Mouse (Mus musculus): ENCODE results near the gene Sult6b2. TPM values are rescaled to one million over a fixed set of nuclear protein-coding genes. Genes with fewer than 3 reads are reported as not detected.

The Sult6b2 gene
- polyA plus RNA-seq, 1 experiment from 2014 or later: 0.10 TPM

- H3K9ac ChIP-seq (ENCODE audit: low read depth, low read length): peak within 1 kb of the TSS; percentile 97
- H3K4me1 ChIP-seq (ENCODE audit: control insufficient read depth, insufficient read depth, low read depth, low read length): peaks cover 14% of the 10 kb centered on the region
- H3K27ac ChIP-seq (ENCODE audit: low read depth, low read length): peak within 1 kb of the TSS; percentile 90
- no peaks in the 10 kb centered on the region for H3K36me3 ChIP-seq (ENCODE audit: control insufficient read depth, insufficient read depth, low read length)
- H3K4me2 ChIP-seq (ENCODE audit: low read length): peak within 1 kb of the TSS; percentile 72
- peak within 1 kb of the TSS; percentile 70 for H3K4me3 ChIP-seq (ENCODE audit: low read length)
- ATAC-seq: peak; percentile 95
- 1% methylated on average over 57 of the region's 68 CpGs for WGBS
- no peaks in the 10 kb centered on the region for H3K27me3 ChIP-seq (replicated peaks; ENCODE audit: control insufficient read depth, insufficient read depth, low read length)
- H3K9me3 ChIP-seq (ENCODE audit: control insufficient read depth, low read length): no peaks in the 10 kb centered on the region
Measured at GRCm38 (mm10) chr6:142756507-142757333, 47.6 kb downstream of the Sult6b2 start, which contains the start of gene Cmas. Cmas (plus strand) TSS chr6:142756686.

- no peaks in the 10 kb centered on the region for H3K27me3 ChIP-seq (replicated peaks; ENCODE audit: control insufficient read depth, insufficient read depth, low read length)
- H3K9me3 ChIP-seq (ENCODE audit: control insufficient read depth, low read length): no peaks in the 10 kb centered on the region
- no peak overlapping the region for H3K27ac ChIP-seq (ENCODE audit: low read depth, low read length)
- no peak overlapping the region for H3K9ac ChIP-seq (ENCODE audit: low read depth, low read length)
- H3K36me3 ChIP-seq (ENCODE audit: control insufficient read depth, insufficient read depth, low read length): no peaks in the 10 kb centered on the region
- H3K4me3 ChIP-seq (ENCODE audit: low read length): no peak overlapping the region
- ATAC-seq: no peak
- peaks cover 1% of the 10 kb centered on the region for H3K4me1 ChIP-seq (ENCODE audit: control insufficient read depth, insufficient read depth, low read depth, low read length)
- no peak overlapping the region for H3K4me2 ChIP-seq (ENCODE audit: low read length)
- 41% methylated on average over 14 of the region's 14 CpGs for WGBS
Measured at GRCm38 (mm10) chr6:142752331-142753246, 51.7 kb downstream of the Sult6b2 start.

- Histone ChIP-seq H3K27ac (ENCODE audit: low read depth, low read length) (no peak overlapping the region), H3K4me3 (ENCODE audit: low read length) (no peak overlapping the region), H3K4me2 (ENCODE audit: low read length) (peak overlapping the region; percentile 3; the same call in 1 of the 2 replicates), H3K27me3 (replicated peaks; ENCODE audit: control insufficient read depth, insufficient read depth, low read length) (no peaks in the 10 kb centered on the region), H3K9ac (ENCODE audit: low read depth, low read length) (no peak overlapping the region), H3K36me3 (ENCODE audit: control insufficient read depth, insufficient read depth, low read length) (no peaks in the 10 kb centered on the region), H3K9me3 (ENCODE audit: control insufficient read depth, low read length) (no peaks in the 10 kb centered on the region), H3K4me1 (ENCODE audit: control insufficient read depth, insufficient read depth, low read depth, low read length) (no peaks in the 10 kb centered on the region)
- WGBS: 54% methylated on average over 9 of the region's 9 CpGs
- peak; percentile 66 for ATAC-seq
Measured at GRCm38 (mm10) chr6:142751365-142751764, 52.9 kb downstream of the Sult6b2 start.

- H3K9ac ChIP-seq (ENCODE audit: low read depth, low read length): no peak overlapping the region
- H3K4me1 ChIP-seq (ENCODE audit: control insufficient read depth, insufficient read depth, low read depth, low read length): no peaks in the 10 kb centered on the region
- no peak overlapping the region for H3K4me3 ChIP-seq (ENCODE audit: low read length)
- H3K9me3 ChIP-seq (ENCODE audit: control insufficient read depth, low read length): no peaks in the 10 kb centered on the region
- H3K4me2 ChIP-seq (ENCODE audit: low read length): no peak overlapping the region
- H3K27ac ChIP-seq (ENCODE audit: low read depth, low read length): no peak overlapping the region
- H3K36me3 ChIP-seq (ENCODE audit: control insufficient read depth, insufficient read depth, low read length): no peaks in the 10 kb centered on the region
- H3K27me3 ChIP-seq (replicated peaks; ENCODE audit: control insufficient read depth, insufficient read depth, low read length): no peaks in the 10 kb centered on the region
- no peak for ATAC-seq
- WGBS: 76% methylated on average over 8 of the region's 8 CpGs
Measured at GRCm38 (mm10) chr6:142748057-142748708, 56.1 kb downstream of the Sult6b2 start.

- H3K4me1 ChIP-seq (ENCODE audit: control insufficient read depth, insufficient read depth, low read depth, low read length): no peaks in the 10 kb centered on the region
- WGBS: 74% methylated on average over 2 of the region's 2 CpGs
- H3K9me3 ChIP-seq (ENCODE audit: control insufficient read depth, low read length): no peaks in the 10 kb centered on the region
- no peak for ATAC-seq
- H3K4me3 ChIP-seq (ENCODE audit: low read length): no peak overlapping the region
- no peak overlapping the region for H3K4me2 ChIP-seq (ENCODE audit: low read length)
- H3K9ac ChIP-seq (ENCODE audit: low read depth, low read length): no peak overlapping the region
- H3K27ac ChIP-seq (ENCODE audit: low read depth, low read length): no peak overlapping the region
- H3K27me3 ChIP-seq (replicated peaks; ENCODE audit: control insufficient read depth, insufficient read depth, low read length): no peaks in the 10 kb centered on the region
- no peaks in the 10 kb centered on the region for H3K36me3 ChIP-seq (ENCODE audit: control insufficient read depth, insufficient read depth, low read length)
Measured at GRCm38 (mm10) chr6:142747165-142747564, 57.1 kb downstream of the Sult6b2 start.

- WGBS: 83% methylated on average over 7 of the region's 7 CpGs
- no peaks in the 10 kb centered on the region for H3K4me1 ChIP-seq (ENCODE audit: control insufficient read depth, insufficient read depth, low read depth, low read length)
- H3K27me3 ChIP-seq (replicated peaks; ENCODE audit: control insufficient read depth, insufficient read depth, low read length): no peaks in the 10 kb centered on the region
- ATAC-seq: no peak
- H3K9ac ChIP-seq (ENCODE audit: low read depth, low read length): no peak overlapping the region
- no peak overlapping the region for H3K4me3 ChIP-seq (ENCODE audit: low read length)
- H3K27ac ChIP-seq (ENCODE audit: low read depth, low read length): no peak overlapping the region
- H3K4me2 ChIP-seq (ENCODE audit: low read length): no peak overlapping the region
- H3K9me3 ChIP-seq (ENCODE audit: control insufficient read depth, low read length): no peaks in the 10 kb centered on the region
- H3K36me3 ChIP-seq (ENCODE audit: control insufficient read depth, insufficient read depth, low read length): no peaks in the 10 kb centered on the region
Measured at GRCm38 (mm10) chr6:142746765-142747164, 57.5 kb downstream of the Sult6b2 start.

GRCm38 (mm10) chr6:142745484-142745883 lies 58.8 kb downstream of the Sult6b2 start:
- no peaks in the 10 kb centered on the region for H3K4me1 ChIP-seq (ENCODE audit: control insufficient read depth, insufficient read depth, low read depth, low read length)
- no peak overlapping the region for H3K4me2 ChIP-seq (ENCODE audit: low read length)
- H3K9ac ChIP-seq (ENCODE audit: low read depth, low read length): no peak overlapping the region
- 96% methylated on average over 5 of the region's 5 CpGs for WGBS
- no peaks in the 10 kb centered on the region for H3K27me3 ChIP-seq (replicated peaks; ENCODE audit: control insufficient read depth, insufficient read depth, low read length)
- no peak for ATAC-seq
- no peak overlapping the region for H3K27ac ChIP-seq (ENCODE audit: low read depth, low read length)
- no peak overlapping the region for H3K4me3 ChIP-seq (ENCODE audit: low read length)
- H3K9me3 ChIP-seq (ENCODE audit: control insufficient read depth, low read length): no peaks in the 10 kb centered on the region
- H3K36me3 ChIP-seq (ENCODE audit: control insufficient read depth, insufficient read depth, low read length): no peaks in the 10 kb centered on the region

GRCm38 (mm10) chr6:142743193-142743592 lies 61.1 kb downstream of the Sult6b2 start:
- Histone ChIP-seq H3K4me3 (ENCODE audit: low read length) (no peak overlapping the region), H3K9ac (ENCODE audit: low read depth, low read length) (no peak overlapping the region), H3K9me3 (ENCODE audit: control insufficient read depth, low read length) (no peaks in the 10 kb centered on the region), H3K27ac (ENCODE audit: low read depth, low read length) (no peak overlapping the region), H3K4me2 (ENCODE audit: low read length) (no peak overlapping the region), H3K36me3 (ENCODE audit: control insufficient read depth, insufficient read depth, low read length) (no peaks in the 10 kb centered on the region), H3K27me3 (replicated peaks; ENCODE audit: control insufficient read depth, insufficient read depth, low read length) (no peaks in the 10 kb centered on the region), H3K4me1 (ENCODE audit: control insufficient read depth, insufficient read depth, low read depth, low read length) (no peaks in the 10 kb centered on the region)
- WGBS: 65% methylated on average over 4 of the region's 4 CpGs
- ATAC-seq: no peak
